Mouse (Mus musculus) bone marrow macrophage, adult 2 months (primary cell): ENCODE measurements at regions not wholly inside any gene's neighbourhood (a gene's known extent, or its start where the extent isn't known, plus 50 kb on each side); places are given as distances from the start of the nearest gene placed in this dataset.

Experiments used
- CTCF ChIP-seq: IDR thresholded peaks from 2 replicates; pipeline ENCODE4 v1.5.1; 2012; ENCODE audit warnings: low read depth, mild to moderate bottlenecking, low read length, moderate library complexity
- POLR2A ChIP-seq: IDR thresholded peaks from 2 replicates; pipeline ENCODE4 v1.6.1; 2012; ENCODE audit warnings: mild to moderate bottlenecking, low read depth, low read length, borderline replicate concordance

DNA sequence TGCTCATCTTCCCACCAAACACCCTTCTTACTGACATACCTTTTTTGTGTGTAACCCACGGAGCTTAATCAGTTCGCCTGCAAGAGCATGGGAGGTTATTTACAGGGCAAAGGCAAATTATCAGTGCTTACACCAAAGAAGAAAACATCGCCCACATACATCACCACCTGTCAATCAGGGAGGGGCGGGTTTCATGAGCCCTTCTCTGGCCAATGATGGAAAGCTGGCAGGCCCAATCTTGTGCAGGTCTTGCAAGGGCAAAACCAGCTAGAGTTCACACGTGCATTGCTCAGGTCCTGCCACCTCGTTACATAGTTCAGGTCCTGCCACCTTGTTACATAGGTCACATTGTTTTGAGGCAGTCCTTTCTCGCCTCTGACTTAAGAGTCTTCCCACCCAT, 214.7 kb upstream of the Hes1 start:
- TF ChIP-seq POLR2A (no peak), CTCF (no peak)
